Mouse (Mus musculus) c-Kit-negative CD71-positive TER-119-positive erythroid progenitor cells, embryonic 14.5 days (primary cell): ENCODE results near the gene Btg2.
A peak's percentile ranks its signal among the peaks of the same experiment; 100 is the strongest.

Experiments used
- DNase-seq: peaks from one replicate; pipeline ENCODE4 v3.0.0-alpha.2; 2013; ENCODE audit warnings: low read depth, low spot score

The Btg2 gene

GRCm38 (mm10) chr1:134078061-134078795 lies 692 bp downstream of the Btg2 start:
- peak; percentile 69 for DNase-seq

- no peak for DNase-seq
Measured at GRCm38 (mm10) chr1:134077389-134078060, 1.4 kb downstream of the Btg2 start.

- no peak for DNase-seq
Measured at GRCm38 (mm10) chr1:134076789-134077188, 2.1 kb downstream of the Btg2 start.

GRCm38 (mm10) chr1:134075532-134075931 lies 3.4 kb downstream of the Btg2 start:
- DNase-seq = no peak

- DNase-seq = no peak
Measured at GRCm38 (mm10) chr1:134074606-134075005, 4.3 kb downstream of the Btg2 start.

- no peak for DNase-seq
Measured at GRCm38 (mm10) chr1:134074184-134074583, 4.7 kb downstream of the Btg2 start.

- no peak for DNase-seq
Measured at GRCm38 (mm10) chr1:134073658-134074057, 5.3 kb downstream of the Btg2 start.

- peak; percentile 72 for DNase-seq
Measured at GRCm38 (mm10) chr1:134073061-134073564, 5.8 kb downstream of the Btg2 start.

- DNase-seq = no peak
Measured at GRCm38 (mm10) chr1:134071411-134072018, 7.4 kb downstream of the Btg2 start.

- DNase-seq = no peak
Measured at GRCm38 (mm10) chr1:134070099-134070669, 8.7 kb downstream of the Btg2 start.

- DNase-seq = no peak
Measured at GRCm38 (mm10) chr1:134067143-134067619, 11.7 kb downstream of the Btg2 start.

- DNase-seq = no peak
Measured at GRCm38 (mm10) chr1:134066554-134066953, 12.4 kb downstream of the Btg2 start.

- DNase-seq = no peak
Measured at GRCm38 (mm10) chr1:134065241-134065809, 13.6 kb downstream of the Btg2 start.

GRCm38 (mm10) chr1:134064296-134064831 lies 14.6 kb downstream of the Btg2 start:
- no peak for DNase-seq

- DNase-seq = no peak
Measured at GRCm38 (mm10) chr1:134063773-134064125, 15.2 kb downstream of the Btg2 start.

- DNase-seq = no peak
Measured at GRCm38 (mm10) chr1:134063086-134063772, 15.7 kb downstream of the Btg2 start.

GRCm38 (mm10) chr1:134062411-134063085 lies 16.4 kb downstream of the Btg2 start:
- DNase-seq = no peak

- DNase-seq = no peak
Measured at GRCm38 (mm10) chr1:134061915-134062314, 17.0 kb downstream of the Btg2 start.

GRCm38 (mm10) chr1:134060849-134061569 lies 17.9 kb downstream of the Btg2 start:
- peak; percentile 84 for DNase-seq
